Comparison of ENCODE assay signal across 27 mouse cellular contexts in genomic region chr2:102226274-102226673, GRCm38 (mm10). TPM values are rescaled to one million over a fixed set of nuclear protein-coding genes. Genes with fewer than 3 reads are reported as not detected.
DNase-seq lines count a peak whose midpoint lies in the region; ATAC-seq lines count a peak whose summit lies in the region.
"Had no signal": no experiment of that assay in that cellular context is flagged by ENCODE, and none has a peak within 500 bp of the region (broad histone marks: within the 10 kb centered on the region; RNA-seq: fewer than 3 reads in every experiment).

No protein-coding gene starts in this region.

- H3K27me3 ChIP-seq in midbrain, embryonic 12.5 days = no peaks in the 10 kb centered on the region
- no peaks in the 10 kb centered on the region for H3K27me3 ChIP-seq in midbrain, embryonic 11.5 days (ENCODE audit: control insufficient read depth, insufficient read depth, low read length)
- H3K27me3 ChIP-seq: embryonic facial prominence, embryonic 12.5 days; embryonic facial prominence, embryonic 15.5 days; forebrain, embryonic 15.5 days; heart, embryonic 13.5 days had no signal

- no peak overlapping the region for H3K4me2 ChIP-seq in midbrain, embryonic 12.5 days (replicated peaks)
- H3K4me2 ChIP-seq in midbrain, embryonic 11.5 days = no peak overlapping the region
- H3K4me2 ChIP-seq: embryonic facial prominence, embryonic 12.5 days; embryonic facial prominence, embryonic 15.5 days; forebrain, embryonic 15.5 days; heart, embryonic 13.5 days; hindbrain, embryonic 14.5 days had no signal

- no peaks in the 10 kb centered on the region for H3K36me3 ChIP-seq in midbrain, embryonic 12.5 days
- no peaks in the 10 kb centered on the region for H3K36me3 ChIP-seq in midbrain, embryonic 11.5 days (ENCODE audit: control insufficient read depth, insufficient read depth, low read length)
- H3K36me3 ChIP-seq: embryonic facial prominence, embryonic 12.5 days; embryonic facial prominence, embryonic 15.5 days; forebrain, embryonic 15.5 days; heart, embryonic 13.5 days had no signal

- ATAC-seq in CD4-positive, CD25-positive, alpha-beta regulatory T cell, adult 4 months = no peak
- 0 out of 2 replicates have a peak, but pooled peaks have one; percentile 11 for ATAC-seq in midbrain, embryonic 12.5 days (ENCODE audit: low FRiP score, low read depth)
- no peak for ATAC-seq in midbrain, embryonic 11.5 days (ENCODE audit: low FRiP score)
- peak; percentile 88 for ATAC-seq in megakaryocyte, adult 5-6 weeks (ENCODE audit: poor library complexity, severe bottlenecking)
- ATAC-seq: forebrain, embryonic 15.5 days; hindbrain, postnatal 0 days; inflammation-experienced regulatory T-cells, adult 6 months; intestine, embryonic 16.5 days had no signal

- no peaks in the 10 kb centered on the region for H3K9me3 ChIP-seq in midbrain, embryonic 12.5 days
- no peaks in the 10 kb centered on the region for H3K9me3 ChIP-seq in midbrain, embryonic 11.5 days (ENCODE audit: control insufficient read depth, low read length)
- H3K9me3 ChIP-seq: embryonic facial prominence, embryonic 12.5 days; embryonic facial prominence, embryonic 15.5 days had no signal

- H3K4me3 ChIP-seq in midbrain, embryonic 12.5 days = no peak overlapping the region
- no peak overlapping the region for H3K4me3 ChIP-seq in midbrain, embryonic 11.5 days (ENCODE audit: low read depth, low read length)
- H3K4me3 ChIP-seq: embryonic facial prominence, embryonic 12.5 days; embryonic facial prominence, embryonic 15.5 days; forebrain, embryonic 15.5 days; heart, embryonic 13.5 days had no signal

- WGBS in midbrain, embryonic 12.5 days = 70% methylated on average over 15 of the region's 15 CpGs
- 69% methylated on average over 15 of the region's 15 CpGs for whole genome bisulfite sequencing in midbrain, embryonic 11.5 days

- DNase-seq in CD4-positive, CD25-positive, alpha-beta regulatory T cell, adult 2 months (ENCODE audit: low read depth, low spot score) = peak; percentile 9
- no peak for DNase-seq in midbrain, embryonic 11.5 days (ENCODE audit: low spot score, missing footprints)
- DNase-seq in cerebellum, postnatal 14 days = no peak
- no peak for DNase-seq in lung, postnatal 4 days
- DNase-seq in left cerebral cortex, adult 9 months (ENCODE audit: low spot score in 2 of 2) = no peak
- DNase-seq: adrenal gland, adult 2 months; adrenal gland, postnatal 25 days; B cell, adult 2 months; cerebellum, adult 11-12 months; cerebellum, adult 8-10 months; cerebellum, postnatal 10 days; gastrocnemius, postnatal 10 days; gastrocnemius, postnatal 36 days; heart, adult 18-20 months; heart, postnatal 14 days; heart, postnatal 4 days had no signal

- no peak overlapping the region for H3K27ac ChIP-seq in midbrain, embryonic 12.5 days (replicated peaks)
- H3K27ac ChIP-seq in midbrain, embryonic 11.5 days (ENCODE audit: low read depth, low read length) = no peak overlapping the region
- H3K27ac ChIP-seq: embryonic facial prominence, embryonic 12.5 days; embryonic facial prominence, embryonic 15.5 days; forebrain, embryonic 15.5 days; heart, embryonic 13.5 days; hindbrain, embryonic 14.5 days; hindbrain, postnatal 0 days had no signal

- no peak overlapping the region for H3K9ac ChIP-seq in midbrain, embryonic 12.5 days (replicated peaks)
- H3K9ac ChIP-seq in midbrain, embryonic 11.5 days (ENCODE audit: low read length) = no peak overlapping the region
- H3K9ac ChIP-seq: embryonic facial prominence, embryonic 12.5 days; embryonic facial prominence, embryonic 15.5 days; forebrain, embryonic 15.5 days; heart, embryonic 13.5 days; hindbrain, embryonic 14.5 days had no signal

- H3K4me1 ChIP-seq in midbrain, embryonic 12.5 days = peaks cover 23% of the 10 kb centered on the region
- H3K4me1 ChIP-seq in midbrain, embryonic 11.5 days (ENCODE audit: control insufficient read depth, insufficient read depth, low read length) = peaks cover 16% of the 10 kb centered on the region

RNA-seq across cellular contexts. Expression of gene Ldlrad3, which starts 40.1 kb away (rescaled TPM):
- polyA plus RNA-seq in CD4-positive, CD25-positive, alpha-beta regulatory T cell, adult 4 months (2017; shearing (Covaris generic)) = under 1 TPM; 0.29 to 0.31 TPM
- polyA plus RNA-seq in midbrain, embryonic 12.5 days (2016; fragmentation: Nextera tagmentation; extraction: Ambion mirVana) = 58.8 and 60.0 TPM in 2 replicates
- polyA plus RNA-seq in midbrain, embryonic 11.5 days (2014; fragmentation: Nextera tagmentation; extraction: Ambion mirVana) = 53.1 and 57.7 TPM in 2 replicates
- total RNA-seq in megakaryocyte, adult 5-6 weeks (2015) = 58.9 and 65.5 TPM in 2 replicates
- total RNA-seq in megakaryocyte, adult 5-6 weeks (2017) = 55.1 and 58.9 TPM in 2 replicates

Comparison
In these comparisons a context has a peak if more than half of its experiments do, and no peak if none do; other contexts are left out.
1. ATAC-seq: peak in midbrain, embryonic 12.5 days (single experiment) and megakaryocyte, adult 5-6 weeks (single experiment); none in CD4-positive, CD25-positive, alpha-beta regulatory T cell, adult 4 months (single experiment) and midbrain, embryonic 11.5 days (single experiment).
2. RNA of gene Ldlrad3, which starts 40.1 kb away (polyA plus RNA-seq): 58.8 to 60.0 TPM in midbrain, embryonic 12.5 days and 53.1 to 57.7 TPM in midbrain, embryonic 11.5 days; 0.29 to 0.31 TPM in CD4-positive, CD25-positive, alpha-beta regulatory T cell, adult 4 months; every median in the first group is over 10 times any median in the second.